Mouse (Mus musculus) MEL (cell line): ENCODE results near the gene Gbp2b. TPM values are rescaled to one million over a fixed set of nuclear protein-coding genes. Genes with fewer than 3 reads are reported as not detected.

Experiments used
- DNase-seq: peaks from one replicate; pipeline ENCODE4 v3.0.0; 2011; ENCODE audit warnings: low read depth, low spot score
- H3K27ac ChIP-seq: 2 replicates; pipeline ENCODE4 v1.5.1; 2012; ENCODE audit warnings: low read depth, mild to moderate bottlenecking, control low read depth, low read length, moderate library complexity; ENCODE audit not compliant: control insufficient read depth
- H3K27me3 ChIP-seq, 2 experiments: fragments of 150-350 bp in 1 of 2; sonication (generic) in 1 of 2; 2 replicates each; pipeline ENCODE4 v1.6.1; 2012; ENCODE audit warnings: low read length in 2 of 2, mild to moderate bottlenecking in 2 of 2, improper control_type of control experiment in 1 of 2, moderate library complexity in 1 of 2; ENCODE audit not compliant: insufficient read depth in 2 of 2, control insufficient read depth in 1 of 2
- H3K36me3 ChIP-seq, 2 experiments: 2 replicates each; pipeline ENCODE4 v1.6.1; 2012 to 2014; ENCODE audit warnings: low read length in 2 of 2, improper control_type of control experiment in 1 of 2, inconsistent platforms in 1 of 2, mild to moderate bottlenecking in 1 of 2; ENCODE audit not compliant: insufficient read depth in 2 of 2, control insufficient read depth in 1 of 2
- H3K4me1 ChIP-seq, 2 experiments: fragments of 150-350 bp in 1 of 2; sonication (generic) in 1 of 2; 2 replicates each; pipeline ENCODE4 v1.6.1; 2012; ENCODE audit warnings: low read length in 2 of 2, improper control_type of control experiment in 1 of 2, mild to moderate bottlenecking in 1 of 2; ENCODE audit not compliant: insufficient read depth in 2 of 2, control insufficient read depth in 1 of 2
- H3K4me3 ChIP-seq, 2 experiments: fragments of 150-350 bp in 1 of 2; sonication (generic) in 1 of 2; 2 replicates each; pipeline ENCODE4 v1.5.1; 2012; ENCODE audit warnings: low read depth in 2 of 2, low read length in 2 of 2, mild to moderate bottlenecking in 2 of 2, moderate library complexity in 2 of 2, control low read depth in 1 of 2, improper control_type of control experiment in 1 of 2; ENCODE audit not compliant: control insufficient read depth in 1 of 2, insufficient read depth in 1 of 2
- H3K79me2 ChIP-seq: 2 replicates; pipeline ENCODE4 v1.6.1; 2012; ENCODE audit warnings: mild to moderate bottlenecking, low read length, moderate library complexity; ENCODE audit not compliant: control insufficient read depth, poor library complexity, insufficient read depth
- H3K9ac ChIP-seq: 2 replicates; pipeline ENCODE4 v1.6.1; 2012; ENCODE audit warnings: low read depth, mild to moderate bottlenecking, control low read depth, low read length, moderate library complexity; ENCODE audit not compliant: control insufficient read depth, poor library complexity, severe bottlenecking
- H3K9me3 ChIP-seq: fragments of 150-350 bp; sonication (generic); replicated peaks from 2 replicates; pipeline ENCODE4 v1.6.1; 2012; ENCODE audit warnings: mild to moderate bottlenecking, low read length, improper control_type of control experiment, moderate library complexity; ENCODE audit not compliant: insufficient read depth
- BHLHE40 ChIP-seq: IDR thresholded peaks from 2 replicates; pipeline ENCODE4 v1.6.1; 2012; ENCODE audit warnings: low read depth, mild to moderate bottlenecking, inconsistent platforms, low read length, improper control_type of control experiment, borderline replicate concordance
- CHD1 ChIP-seq: IDR thresholded peaks from 2 replicates; pipeline ENCODE4 v1.6.1; 2012; ENCODE audit warnings: low read depth, mild to moderate bottlenecking, inconsistent platforms, low read length, improper control_type of control experiment
- ETS1 ChIP-seq: IDR thresholded peaks from 2 replicates; pipeline ENCODE4 v1.6.1; 2012; ENCODE audit warnings: low read depth, mild to moderate bottlenecking, inconsistent platforms, low read length, improper control_type of control experiment, moderate library complexity
- JUND ChIP-seq: IDR thresholded peaks from 2 replicates; pipeline ENCODE4 v1.6.1; 2011; ENCODE audit warnings: low read depth, mild to moderate bottlenecking, improper control_type of control experiment, low read length
- MAFK ChIP-seq: IDR thresholded peaks from 2 replicates; pipeline ENCODE4 v1.6.1; 2011; ENCODE audit warnings: low read depth, mild to moderate bottlenecking, low read length, improper control_type of control experiment, borderline replicate concordance
- MAZ ChIP-seq: IDR thresholded peaks from 2 replicates; pipeline ENCODE4 v1.6.1; 2012; ENCODE audit warnings: low read depth, mild to moderate bottlenecking, inconsistent platforms, low read length, improper control_type of control experiment
- MXI1 ChIP-seq: IDR thresholded peaks from 2 replicates; pipeline ENCODE4 v1.6.1; 2011; ENCODE audit warnings: mild to moderate bottlenecking, low read depth, low read length, improper control_type of control experiment
- MYB ChIP-seq: IDR thresholded peaks from 2 replicates; pipeline ENCODE4 v1.6.1; 2011; ENCODE audit warnings: mild to moderate bottlenecking, low read depth, low read length, improper control_type of control experiment
- MYC ChIP-seq: IDR thresholded peaks from 2 replicates; pipeline ENCODE4 v1.6.1; 2011; ENCODE audit warnings: low read depth, mild to moderate bottlenecking, low read length, improper control_type of control experiment, moderate library complexity
- RAD21 ChIP-seq: IDR thresholded peaks from 2 replicates; pipeline ENCODE4 v1.6.1; 2011; ENCODE audit warnings: mild to moderate bottlenecking, low read depth, low read length, improper control_type of control experiment
- RCOR1 ChIP-seq: IDR thresholded peaks from 2 replicates; pipeline ENCODE4 v1.6.1; 2012; ENCODE audit warnings: low read depth, mild to moderate bottlenecking, inconsistent platforms, low read length, improper control_type of control experiment
- SMC3 ChIP-seq: IDR thresholded peaks from 2 replicates; pipeline ENCODE4 v1.6.1; 2011; ENCODE audit warnings: low read depth, low read length, improper control_type of control experiment
- TBP ChIP-seq: IDR thresholded peaks from 2 replicates; pipeline ENCODE4 v1.8.0; 2011; ENCODE audit warnings: low read depth, low read length, improper control_type of control experiment
- TCF12 ChIP-seq: IDR thresholded peaks from 2 replicates; pipeline ENCODE4 v1.6.1; 2014; ENCODE audit warnings: low read depth, mild to moderate bottlenecking, inconsistent platforms, low read length, improper control_type of control experiment, moderate library complexity
- UBTF ChIP-seq: IDR thresholded peaks from 2 replicates; pipeline ENCODE4 v1.6.1; 2012; ENCODE audit warnings: low read depth, mild to moderate bottlenecking, inconsistent platforms, low read length, improper control_type of control experiment, moderate library complexity, borderline replicate concordance; ENCODE audit not compliant: insufficient read depth
- USF1 ChIP-seq: IDR thresholded peaks from 2 replicates; pipeline ENCODE4 v1.6.1; 2014; ENCODE audit warnings: low read depth, mild to moderate bottlenecking, inconsistent platforms, low read length, improper control_type of control experiment, moderate library complexity
- USF2 ChIP-seq, 2 experiments: IDR thresholded peaks; 2 replicates each; pipeline ENCODE4 v1.6.1; 2011 to 2012; ENCODE audit warnings: improper control_type of control experiment in 2 of 2, low read length in 2 of 2, borderline replicate concordance in 1 of 2, inconsistent platforms in 1 of 2, low read depth in 1 of 2, mild to moderate bottlenecking in 1 of 2; ENCODE audit not compliant: insufficient read depth in 1 of 2
- polyA plus RNA-seq, 2 experiments: library from polyadenylated mRNA; stranded (reverse) in 1 of 2; unstranded in 1 of 2; fragments of >175 nt in 1 of 2; fragments of >200 nt in 1 of 2; gene quantifications; 2 replicates each; pipeline versions ENCODE4 v1.2.1 to v1.2.4; 2012; ENCODE audit warnings: low replicate concordance in 2 of 2, low read depth in 1 of 2; ENCODE audit not compliant: insufficient read length in 2 of 2, insufficient read depth in 1 of 2, missing spikeins in 1 of 2
- total RNA-seq: library from RNA; depleted of rRNA; stranded (reverse); fragments of 300-350 nt; gene quantifications from 2 replicates; pipeline ENCODE4 v1.2.3, GENCODE M21; 2012; rRNA removed

Gene Gbp2b
- total and polyA plus RNA-seq, 3 experiments, result not detected

- no peaks in the 10 kb centered on the region for H3K4me1 ChIP-seq
- no peaks in the 10 kb centered on the region for H3K79me2 ChIP-seq
- no peaks in the 10 kb centered on the region for H3K9me3 ChIP-seq
- TF ChIP-seq ETS1 (no peak), USF1 (no peak), SMC3 (no peak), MXI1 (no peak), MYB (no peak), TCF12 (no peak), MAZ (no peak), CHD1 (no peak), RCOR1 (no peak), UBTF (no peak), MYC (no peak), USF2 (IDR thresholded peaks at IDR 0.05; ENCODE audit: borderline replicate concordance in 1 of 2, insufficient read depth in 1 of 2, low read depth in 1 of 2, low read length in 2 of 2) (no peak), RAD21 (no peak), TBP (no peak), BHLHE40 (no peak), JUND (no peak), MAFK (no peak)
- no peak overlapping the region for H3K4me3 ChIP-seq
- peaks cover 0 to 2% of the 10 kb centered on the region in 2 experiments; a peak in 1 of 4 replicates for H3K27me3 ChIP-seq
- no peak overlapping the region for H3K27ac ChIP-seq
- no peak for DNase-seq
- H3K9ac ChIP-seq, result no peak overlapping the region
- no peaks in the 10 kb centered on the region for H3K36me3 ChIP-seq
These were observed 70.1 kb downstream of the Gbp2b start for GRCm38 (mm10) chr3:142664723-142665122.

Other genes with a start within 250 kb of the Gbp2b start
- gene Pdlim5, start 199.2 kb upstream of the Gbp2b start, total RNA-seq, result 6.7 and 8.7 TPM in 2 replicates
- 1 to 10 TPM in 1 of 2 experiments, not detected in 1; 9.9 TPM for gene Pdlim5, start 199.2 kb upstream of the Gbp2b start, polyA plus RNA-seq
- gene Gbp5, start 100.9 kb upstream of the Gbp2b start, total RNA-seq, result not detected in 2 replicates
- gene Gbp5, start 100.9 kb upstream of the Gbp2b start, polyA plus RNA-seq, result under 1 TPM in 1 of 2 experiments, not detected in 1; 0.03 TPM
- gene Gbp7, start 64.5 kb upstream of the Gbp2b start, total RNA-seq, result 1.6 and 3.9 TPM in 2 replicates
- 1 to 10 TPM in 1 of 2 experiments, not detected in 1; 1.9 TPM for gene Gbp7, start 64.5 kb upstream of the Gbp2b start, polyA plus RNA-seq
- gene Gbp3, start 34.8 kb upstream of the Gbp2b start, total RNA-seq, result 0.20 and 0.35 TPM in 2 replicates
- under 1 TPM in 1 of 2 experiments, not detected in 1; 0.85 TPM for gene Gbp3, start 34.8 kb upstream of the Gbp2b start, polyA plus RNA-seq
- gene Gbp2, start 25.8 kb downstream of the Gbp2b start, total RNA-seq, result 0.04 TPM in 1 of 2 replicates, not detected in the other
- under 1 TPM in 1 of 2 experiments, not detected in 1; 0.03 TPM for gene Gbp2, start 25.8 kb downstream of the Gbp2b start, polyA plus RNA-seq
- gene Kyat3, start 106.2 kb downstream of the Gbp2b start, total RNA-seq, result 11.7 and 15.2 TPM in 2 replicates
- 10 to 100 TPM in 1 of 2 experiments, not detected in 1; 25.6 TPM for gene Kyat3, start 106.2 kb downstream of the Gbp2b start, polyA plus RNA-seq
- gene Gtf2b, start 170.2 kb downstream of the Gbp2b start, total RNA-seq, result 35.5 and 42.3 TPM in 2 replicates
- 10 to 100 TPM in 1 of 2 experiments, not detected in 1; 40.0 TPM for gene Gtf2b, start 170.2 kb downstream of the Gbp2b start, polyA plus RNA-seq